Mouse (Mus musculus) bone marrow macrophage, adult 2 months (primary cell): ENCODE data around the gene Daam2.

Source experiments
- CTCF ChIP-seq: IDR thresholded peaks from 2 replicates; pipeline ENCODE4 v1.5.1; 2012; ENCODE audit warnings: low read depth, mild to moderate bottlenecking, low read length, moderate library complexity
- POLR2A ChIP-seq: IDR thresholded peaks from 2 replicates; pipeline ENCODE4 v1.6.1; 2012; ENCODE audit warnings: mild to moderate bottlenecking, low read depth, low read length, borderline replicate concordance

DNA sequence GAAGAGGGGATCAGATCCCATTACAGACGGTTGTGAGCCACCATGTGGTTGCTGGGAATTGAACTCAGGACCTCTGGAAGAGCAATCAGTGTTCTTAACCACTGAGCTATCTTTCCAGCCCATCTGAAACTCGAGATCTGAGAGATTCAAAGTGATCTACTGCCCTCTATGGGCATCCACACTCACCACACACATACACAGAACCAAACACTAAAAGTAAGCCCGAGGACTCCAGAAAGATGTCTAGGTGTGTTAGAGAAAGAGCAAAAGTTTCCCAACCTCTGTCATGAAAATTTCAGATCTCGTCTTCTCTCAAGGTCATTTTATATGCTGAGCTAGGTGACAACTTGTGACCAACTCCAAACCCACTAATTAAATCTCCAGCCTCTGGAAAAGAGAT is 41.3 kb upstream of the Daam2 start:
- TF ChIP-seq POLR2A (no peak), CTCF (no peak)
